Mouse (Mus musculus) regulatory T cell (primary cell): ENCODE measurements around the gene Gopc.

Source experiments
- in situ Hi-C: fragments of 300-600 bp; cut with MboI, MseI; formaldehyde crosslinking; loops from one replicate; pipeline ENCODE4 v1.15.1; 2025; ENCODE audit warnings: high pct_unique_total_duplicates

Gene Gopc

DNA sequence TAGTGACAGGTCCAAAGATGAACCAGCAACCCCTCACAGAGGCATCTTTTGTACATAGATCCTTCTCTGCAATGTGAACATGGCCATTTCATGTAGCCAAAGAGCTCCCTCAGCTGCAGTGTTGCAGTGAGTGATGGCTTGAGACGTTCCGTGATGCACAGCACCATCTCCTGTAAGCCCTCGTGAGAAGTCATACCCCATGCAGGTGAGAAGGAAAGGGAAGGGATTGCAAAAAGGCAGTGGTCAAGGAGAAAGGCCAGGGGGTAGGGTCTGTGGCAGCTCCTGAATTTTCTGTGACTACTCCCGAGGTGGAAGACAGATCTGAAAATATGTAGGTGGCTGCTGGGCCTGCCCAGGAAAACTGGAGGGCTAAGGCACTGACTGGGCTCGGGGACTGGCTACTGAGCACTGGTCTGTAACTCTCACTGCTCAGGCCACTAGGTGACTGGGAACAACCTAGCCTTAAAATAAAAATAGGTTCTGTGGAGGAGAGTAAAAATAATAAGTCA lies 7.1 kb upstream of the Gopc start, which contains the start of gene Nepn:
Gene Nepn, plus strand, starts transcription at position 51 of the 509 bp plus-strand sequence.
- in situ Hi-C loops = loop anchor here (10.0 kb wide), 1 partner anchor 834 kb away; no protein-coding TSS in a partner anchor

DNA sequence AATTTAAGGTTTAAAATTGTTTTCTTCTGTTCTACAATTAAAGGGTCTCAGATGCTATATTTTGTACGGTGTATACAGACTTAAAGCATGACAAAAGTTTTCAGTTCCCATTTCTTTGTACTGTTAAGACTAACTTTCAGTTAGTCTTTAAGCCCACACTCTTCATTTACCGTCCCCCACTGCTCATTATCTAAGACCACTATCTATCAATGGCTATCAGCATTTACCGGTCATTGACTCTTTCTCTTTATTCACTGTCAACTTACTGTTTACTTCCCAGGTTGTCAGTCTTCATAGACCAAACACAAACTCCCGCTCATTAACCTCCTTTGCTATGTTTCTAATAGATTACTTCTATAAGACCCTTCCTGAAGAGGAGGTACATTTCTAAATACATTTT lies 5.3 kb upstream of the Gopc start:
- in situ Hi-C loops = loop anchor here (10.0 kb wide), 1 partner anchor 832 kb away; no protein-coding TSS in a partner anchor

DNA sequence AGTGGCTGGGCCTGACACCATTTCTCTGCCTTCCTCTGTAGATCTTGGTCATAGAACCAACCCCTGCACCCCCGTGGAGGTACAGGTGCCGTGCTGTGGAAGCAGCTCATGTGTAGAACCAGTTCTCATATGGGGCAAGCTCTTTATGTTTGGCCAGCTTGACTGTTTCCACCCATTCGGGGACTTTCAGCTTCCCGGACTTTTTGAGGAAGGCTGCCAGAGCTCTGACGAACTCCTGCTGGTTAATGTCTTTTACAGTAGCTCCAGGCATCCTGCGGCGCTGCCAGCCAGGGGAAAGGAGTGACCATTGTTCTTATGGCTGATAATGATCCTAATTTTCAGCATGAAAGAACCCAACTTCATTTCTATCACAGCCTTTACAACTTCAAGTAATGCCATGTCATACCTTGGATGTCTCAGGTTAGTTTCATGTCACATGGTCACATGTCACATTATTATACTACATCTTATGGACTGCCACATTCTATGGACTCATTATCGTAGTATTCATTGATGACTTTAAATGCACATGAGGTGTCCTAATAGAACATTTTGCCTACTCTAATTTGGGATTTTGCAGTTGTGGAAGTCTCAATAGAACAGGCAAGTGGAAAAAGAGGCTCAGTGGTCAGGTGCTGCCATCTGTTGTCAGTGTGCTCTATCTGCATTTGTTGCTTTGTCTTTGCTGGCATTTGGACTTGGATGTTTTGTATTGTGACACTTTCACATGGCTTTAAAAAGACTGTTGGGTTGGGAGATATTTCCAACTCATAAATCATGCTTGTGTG lies 3.1 kb upstream of the Gopc start:
- in situ Hi-C loops = loop anchor here (5.0 to 10.0 kb wide), 2 partner anchors 32 to 830 kb away; partner anchors contain the start of gene Nus1

DNA sequence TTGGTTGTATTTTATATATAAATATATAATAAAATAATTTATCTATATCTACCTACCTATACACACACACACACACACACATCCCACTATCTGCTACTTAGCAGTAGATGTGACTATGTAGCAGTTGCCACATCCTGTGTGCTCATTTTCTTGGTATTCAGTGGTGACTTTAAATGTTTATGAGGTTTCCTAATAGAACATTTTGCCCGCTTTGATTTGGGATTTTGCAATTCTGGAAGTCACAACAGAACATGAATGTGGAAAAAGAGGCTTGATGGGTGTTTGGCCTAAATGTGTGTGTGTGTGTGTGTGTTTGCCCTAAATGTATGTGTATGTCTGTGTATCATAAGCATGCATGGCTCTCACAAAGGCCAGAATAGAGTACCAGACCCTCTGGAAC lies 1.6 kb upstream of the Gopc start:
- in situ Hi-C loops = loop anchor here (5.0 to 10.0 kb wide), 2 partner anchors 34 to 829 kb away; partner anchors contain the start of gene Nus1

DNA sequence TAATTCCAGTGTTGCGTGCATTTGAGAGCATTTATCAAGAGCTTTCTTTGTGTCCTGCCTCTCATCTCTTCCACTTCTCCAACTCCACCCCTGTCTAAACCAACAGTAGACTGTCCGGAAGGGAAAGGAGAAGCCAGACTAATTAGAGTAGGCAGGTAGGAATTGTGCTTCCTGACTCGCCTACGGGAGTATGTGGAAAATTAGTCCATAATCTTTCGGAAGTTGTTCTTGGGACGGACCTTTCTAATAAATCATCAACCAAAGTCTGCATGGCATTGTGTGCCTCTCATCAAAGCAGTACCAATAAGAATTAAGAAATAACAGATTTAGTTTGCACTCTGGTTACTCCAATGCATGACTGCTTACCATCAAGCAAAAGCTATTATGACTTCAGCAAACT lies 1.1 kb upstream of the Gopc start:
- in situ Hi-C loops = loop anchor here (5.0 to 10.0 kb wide), 2 partner anchors 34 to 828 kb away; partner anchors contain the start of gene Nus1

DNA sequence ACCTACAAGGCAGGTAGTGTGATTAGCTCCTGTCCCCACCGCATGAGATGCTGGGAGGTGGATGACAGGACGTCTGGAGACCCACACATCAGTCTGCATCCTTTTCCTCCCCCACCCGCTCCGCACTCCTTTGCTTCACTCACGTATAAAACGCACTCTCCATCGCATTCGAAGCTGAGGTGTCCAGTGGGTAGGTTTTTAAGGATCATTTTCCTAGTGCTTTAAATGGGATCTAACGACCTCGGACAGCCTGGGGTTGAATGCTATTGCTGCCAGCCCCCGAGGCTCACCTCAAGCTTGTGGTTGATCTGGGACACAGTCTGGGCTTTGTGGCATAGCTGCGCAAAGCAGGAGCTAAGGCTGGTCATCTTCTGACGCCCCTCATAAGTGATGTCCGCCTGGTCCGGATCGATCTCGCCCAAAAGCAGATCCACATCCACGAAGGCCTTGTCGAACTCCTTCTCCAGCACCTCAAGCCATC lies 563 bp downstream of the Gopc start:
- in situ Hi-C loops = loop anchor here (5.0 to 10.0 kb wide), 2 partner anchors 36 to 827 kb away; partner anchors contain the start of gene Nus1

DNA sequence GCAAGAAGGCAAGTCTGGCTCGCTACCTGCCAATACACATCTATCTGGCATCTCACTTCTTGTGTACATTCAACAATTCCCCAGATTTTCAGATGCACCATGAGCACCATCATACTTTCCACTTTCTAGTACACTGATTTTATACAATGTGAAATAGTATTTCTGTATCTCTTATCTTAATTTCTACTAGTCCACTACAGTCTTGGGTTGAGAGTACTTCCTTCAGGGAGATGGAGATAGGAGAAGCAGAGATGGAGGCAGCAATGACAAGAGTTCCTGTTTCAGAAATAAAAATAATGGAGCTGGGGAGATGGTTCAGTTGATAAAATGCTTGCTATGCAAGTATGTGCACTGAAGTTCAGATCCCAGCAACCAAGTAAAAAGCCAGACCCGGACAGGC lies 4.1 kb downstream of the Gopc start:
- in situ Hi-C loops = loop anchor here (5.0 kb wide), 1 partner anchor 146 kb away; the partner anchor contains the start of gene Dcbld1

DNA sequence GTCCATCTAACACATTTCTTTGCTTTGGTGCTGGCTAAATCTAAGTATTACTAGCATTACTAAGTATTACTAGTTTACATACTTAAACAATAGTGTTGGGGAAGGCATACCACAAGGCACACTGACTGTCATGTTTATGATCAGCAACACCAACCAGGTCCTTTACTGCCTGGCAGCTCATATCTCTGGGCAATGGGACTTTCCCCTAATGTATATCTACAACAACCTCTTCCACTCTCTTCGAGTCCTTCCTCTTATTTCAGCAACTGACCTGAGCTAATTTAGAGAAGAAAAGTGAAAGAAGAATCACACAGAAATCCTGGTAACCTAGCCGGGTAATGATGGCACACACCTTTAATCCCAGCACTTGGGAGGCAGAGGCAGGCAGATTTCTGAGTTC lies 5.5 kb downstream of the Gopc start:
- in situ Hi-C loops = loop anchor here (5.0 kb wide), 1 partner anchor 144 kb away; the partner anchor contains the start of gene Dcbld1

DNA sequence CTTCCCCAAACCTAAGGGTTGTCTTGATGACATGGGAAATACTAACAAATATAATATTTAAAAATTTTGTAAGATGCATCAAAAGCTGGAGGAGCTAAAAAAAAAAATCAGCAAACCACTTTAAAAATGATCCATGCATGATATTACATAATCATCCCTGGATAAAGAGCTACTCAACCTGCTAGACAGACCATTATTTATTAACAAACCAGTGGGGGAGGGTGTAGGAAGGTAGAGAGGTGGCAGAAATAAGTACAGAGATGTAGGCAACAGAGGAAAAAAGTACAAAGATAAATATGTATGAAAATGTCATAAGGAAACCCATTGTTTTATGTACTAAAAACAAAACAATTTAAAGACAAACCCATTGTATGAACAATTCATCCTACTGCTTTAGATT lies 7.3 kb downstream of the Gopc start:
- in situ Hi-C loops = loop anchor here (5.0 kb wide), 1 partner anchor 142 kb away; the partner anchor contains the start of gene Dcbld1

DNA sequence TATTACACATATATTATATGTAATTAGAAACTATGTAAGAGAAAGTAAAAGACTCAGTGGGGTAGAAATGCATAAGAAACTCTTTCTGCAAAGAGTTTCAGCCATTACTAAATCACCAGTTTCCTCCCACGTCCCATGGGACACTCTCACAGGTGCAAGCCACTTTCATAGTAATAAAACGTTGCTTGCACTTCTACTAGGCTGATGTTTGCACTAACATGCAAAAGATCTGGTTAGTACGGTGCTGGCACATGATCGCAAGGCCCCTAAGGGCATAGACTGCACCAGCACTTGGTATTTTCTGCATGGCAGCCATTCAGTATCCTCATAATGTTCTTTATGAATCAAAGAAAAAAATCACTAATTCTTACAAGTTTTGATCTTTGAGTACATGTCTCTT lies 8.1 kb downstream of the Gopc start:
- in situ Hi-C loops = no loop called here

DNA sequence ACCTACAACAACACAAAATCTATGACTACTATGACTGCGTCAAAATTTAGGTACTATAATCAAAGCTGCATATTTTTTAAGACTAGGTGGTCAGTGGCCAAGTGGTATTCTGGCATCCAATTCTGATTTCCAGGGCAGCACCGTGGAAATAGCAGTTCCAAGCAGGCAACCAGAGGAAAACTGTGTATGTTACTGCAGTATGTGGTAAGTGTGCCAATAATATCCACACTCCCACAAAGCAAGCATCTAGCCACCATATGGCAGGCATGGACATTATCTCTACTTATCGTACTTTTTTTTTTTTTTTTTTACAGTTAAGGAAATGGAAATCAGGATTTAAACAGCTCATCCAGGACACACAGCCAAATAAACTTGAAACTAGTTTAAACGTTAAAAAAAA lies 13.5 kb downstream of the Gopc start:
- in situ Hi-C loops = no loop called here

DNA sequence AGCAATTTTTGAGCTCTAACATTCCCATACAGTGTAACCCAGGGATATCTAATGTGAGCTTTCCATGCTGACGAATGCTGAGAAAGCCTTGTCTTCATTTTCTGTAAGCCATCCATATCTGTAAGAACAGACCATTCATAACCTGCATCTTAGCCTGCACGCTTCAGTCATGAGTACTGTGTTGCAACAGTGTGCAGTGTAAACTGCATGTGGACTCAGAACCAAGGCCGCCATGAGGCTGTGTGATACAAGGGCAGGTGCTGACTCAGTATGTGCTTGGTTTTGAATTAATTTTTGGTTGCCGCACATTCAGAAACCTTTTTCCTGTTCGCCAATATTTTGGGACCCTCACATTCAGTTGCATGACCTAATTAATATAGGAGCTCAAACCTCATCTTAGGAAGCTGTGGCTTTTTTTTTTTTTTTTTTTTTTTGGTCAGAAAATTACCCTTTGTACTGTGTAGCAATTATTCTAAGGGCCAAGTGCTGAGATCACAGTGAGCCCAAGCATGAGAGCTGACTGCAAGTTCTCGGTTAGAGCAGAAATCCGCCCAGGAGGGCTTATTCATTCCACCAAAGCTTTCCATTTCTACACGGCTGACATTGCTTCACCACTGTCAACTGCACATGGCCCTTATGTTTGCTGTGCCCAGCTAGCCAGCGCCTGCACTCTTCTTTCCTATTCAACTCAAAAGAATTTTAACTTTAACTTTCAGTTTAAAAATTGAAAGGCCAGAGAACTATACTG lies 20.9 kb downstream of the Gopc start:
- in situ Hi-C loops = no loop called here

DNA sequence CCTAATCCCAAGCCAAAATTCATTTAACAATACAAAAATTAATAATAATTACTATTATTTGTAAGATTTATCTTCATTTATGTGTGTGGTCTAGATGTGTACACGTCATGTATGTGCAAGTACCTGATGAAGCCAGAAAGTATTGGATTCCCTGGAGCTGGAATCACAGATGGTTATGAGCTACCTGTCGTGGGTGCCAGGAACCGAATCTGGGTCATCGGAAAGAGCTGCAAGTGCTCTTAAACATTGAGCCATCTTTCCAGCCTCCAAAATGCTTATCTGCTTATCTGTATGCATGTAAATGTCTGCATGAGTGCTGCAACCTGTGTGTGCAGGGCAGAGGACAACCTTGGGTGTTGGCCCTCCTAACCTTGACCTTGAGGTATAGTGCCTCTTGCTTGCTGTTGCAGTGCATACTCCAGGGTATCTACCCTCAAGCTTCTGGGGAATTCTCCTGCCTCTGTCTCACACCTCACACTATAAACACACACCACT lies 21.6 kb downstream of the Gopc start:
- in situ Hi-C loops = no loop called here

DNA sequence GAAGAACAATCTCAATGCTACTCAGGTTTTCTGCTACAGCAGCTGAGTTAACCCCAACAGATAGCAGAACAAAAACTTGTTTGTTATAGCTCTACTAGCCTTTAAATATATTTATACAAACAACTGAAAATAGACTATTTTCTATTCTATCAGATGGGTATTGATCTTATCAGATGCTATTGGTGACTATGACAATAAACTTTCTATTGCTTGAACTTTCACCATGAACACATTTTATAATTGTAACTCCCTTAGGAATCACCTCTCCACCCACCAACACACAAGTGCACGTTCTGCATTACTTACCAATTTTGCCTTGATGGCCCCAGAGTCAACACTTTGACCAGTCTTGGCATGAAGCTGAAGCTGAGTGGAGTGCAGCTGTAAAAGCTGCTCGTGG lies 23.5 kb downstream of the Gopc start, which contains the start of gene Gm26741:
Gene Gm26741, plus strand, starts transcription at position 301 of the 400 bp plus-strand sequence.
- in situ Hi-C loops = no loop called here

DNA sequence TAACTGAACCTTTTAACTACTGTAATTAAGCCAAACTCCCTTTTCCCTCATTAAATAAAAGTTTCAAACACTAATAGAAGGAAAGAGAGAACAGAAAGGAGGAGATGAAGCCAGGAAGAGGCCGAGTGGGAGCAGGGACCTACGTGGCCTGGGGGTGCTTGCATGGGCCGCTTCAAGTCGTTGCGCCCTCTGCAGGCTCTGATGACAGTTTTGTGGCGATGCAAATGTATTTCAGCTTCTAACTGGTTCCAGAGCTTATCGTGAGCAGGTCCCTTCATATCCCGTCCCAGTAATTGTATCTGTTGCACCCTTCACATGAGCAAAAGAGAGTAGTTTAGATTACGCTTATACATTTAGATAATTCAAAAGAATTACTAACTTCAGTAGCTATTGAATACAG lies 28.7 kb downstream of the Gopc start:
- in situ Hi-C loops = no loop called here

DNA sequence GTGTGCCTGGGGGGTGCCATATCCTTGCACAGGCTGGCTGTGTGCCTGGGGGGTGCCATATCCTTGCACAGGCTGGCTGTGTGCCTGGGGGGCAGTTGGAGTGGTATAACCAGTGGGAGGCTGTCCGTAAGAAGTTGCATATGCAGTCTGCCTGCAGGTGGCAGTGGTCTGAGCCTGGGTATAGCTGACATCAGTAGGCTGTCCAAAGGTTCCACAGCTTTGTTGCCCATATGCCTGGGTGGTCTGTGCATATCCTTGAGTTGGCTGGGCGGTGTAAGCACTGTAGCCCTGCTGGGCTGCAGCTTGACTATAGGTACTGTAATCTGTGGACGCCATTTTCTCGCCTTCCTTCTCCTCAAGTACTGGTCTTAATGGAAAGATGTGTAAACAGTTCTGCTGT lies 38.6 kb downstream of the Gopc start:
- in situ Hi-C loops = loop anchor here (25.0 kb wide), 1 partner anchor 556 kb away; no protein-coding TSS in a partner anchor

DNA sequence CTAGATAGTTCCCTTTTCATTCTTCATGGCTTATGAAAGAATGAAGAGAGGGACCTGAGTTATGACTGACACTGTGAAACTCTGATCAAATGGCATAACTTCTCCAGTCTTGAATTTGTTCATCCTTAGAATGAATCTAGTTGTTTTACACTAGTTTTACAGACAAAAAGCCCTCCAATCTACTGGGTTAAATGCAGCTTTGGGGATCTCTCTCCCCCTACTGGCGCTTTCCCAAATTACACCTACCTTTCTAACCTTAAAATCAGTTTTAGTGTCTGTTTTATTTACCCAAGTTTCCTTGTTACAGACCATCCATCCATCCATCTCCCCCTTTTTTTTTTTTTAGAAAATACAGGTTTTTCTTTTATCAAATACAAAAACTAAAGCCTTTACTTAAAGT lies 50.9 kb downstream of the Gopc start:
- in situ Hi-C loops = loop anchor here (25.0 kb wide), 1 partner anchor 544 kb away; no protein-coding TSS in a partner anchor

DNA sequence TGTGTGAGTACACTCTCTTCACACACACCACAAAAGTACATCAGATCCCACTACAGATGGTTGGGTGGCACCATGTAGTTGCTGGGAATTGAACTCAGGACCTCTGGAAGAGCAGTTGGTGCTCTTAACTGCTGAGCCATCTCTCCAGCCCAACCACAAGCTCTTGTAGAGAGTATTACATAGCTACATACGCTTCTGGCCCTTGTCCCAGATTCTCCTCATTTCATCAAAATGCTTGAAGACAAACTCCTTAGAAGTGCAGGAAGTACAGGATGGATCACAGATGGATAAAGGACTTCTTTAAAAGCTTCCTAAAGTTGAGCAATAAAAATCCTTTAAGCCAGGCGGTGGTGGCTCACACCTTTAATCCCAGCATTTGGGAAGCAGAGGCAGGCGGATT lies 60.0 kb downstream of the Gopc start:
- in situ Hi-C loops = no loop called here

DNA sequence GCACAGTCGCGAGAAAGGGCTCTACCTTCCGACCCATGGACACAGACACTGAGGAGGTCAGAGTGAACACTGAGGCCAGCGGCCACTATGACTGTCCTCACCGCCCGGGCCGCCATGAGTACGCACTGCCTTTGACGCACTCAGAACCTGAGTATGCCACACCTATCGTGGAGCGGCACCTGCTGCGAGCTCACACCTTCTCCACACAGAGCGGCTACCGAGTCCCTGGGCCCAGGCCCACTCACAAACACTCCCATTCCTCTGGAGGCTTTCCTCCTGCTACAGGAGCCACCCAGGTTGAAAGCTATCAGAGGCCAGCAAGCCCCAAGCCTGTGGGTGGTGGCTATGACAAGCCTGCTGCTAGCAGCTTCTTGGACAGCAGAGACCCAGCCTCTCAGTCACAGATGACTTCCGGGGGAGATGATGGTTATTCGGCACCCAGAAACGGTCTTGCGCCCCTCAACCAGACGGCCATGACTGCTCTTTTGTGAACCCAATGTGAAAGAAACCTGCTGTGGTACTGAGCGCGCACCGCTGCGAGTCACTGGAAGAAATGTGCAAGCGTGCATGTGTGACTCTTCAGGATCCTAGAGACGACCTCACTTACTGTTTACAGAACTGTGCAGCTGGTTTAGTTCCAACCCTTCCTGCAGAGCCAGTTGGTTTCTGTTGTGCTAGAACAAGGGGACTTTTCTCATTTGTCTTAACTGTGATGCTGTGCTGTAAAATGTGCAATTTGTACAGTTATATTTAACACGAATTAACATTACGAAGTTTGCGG lies 62.2 kb downstream of the Gopc start:
- in situ Hi-C loops = no loop called here

DNA sequence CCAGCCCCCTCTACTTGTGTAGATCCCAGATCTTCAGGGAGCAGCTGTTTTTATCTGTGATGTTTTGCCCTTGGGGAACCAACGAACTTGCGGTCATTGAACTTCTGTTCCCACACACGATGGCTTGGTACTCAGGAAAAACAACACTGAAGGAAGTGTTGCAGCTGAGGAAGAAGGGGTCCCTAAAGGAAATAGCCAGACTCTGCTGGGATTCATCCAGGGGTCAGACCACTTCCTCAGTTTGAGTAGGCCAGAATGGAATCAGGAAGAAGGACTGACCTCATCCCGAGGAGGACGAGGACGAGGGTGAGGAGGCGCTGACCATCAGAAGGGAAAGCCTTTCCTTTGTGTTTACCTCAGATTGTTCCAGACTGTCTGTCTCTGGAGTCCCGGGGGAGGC lies 72.7 kb downstream of the Gopc start:
- in situ Hi-C loops = no loop called here

DNA sequence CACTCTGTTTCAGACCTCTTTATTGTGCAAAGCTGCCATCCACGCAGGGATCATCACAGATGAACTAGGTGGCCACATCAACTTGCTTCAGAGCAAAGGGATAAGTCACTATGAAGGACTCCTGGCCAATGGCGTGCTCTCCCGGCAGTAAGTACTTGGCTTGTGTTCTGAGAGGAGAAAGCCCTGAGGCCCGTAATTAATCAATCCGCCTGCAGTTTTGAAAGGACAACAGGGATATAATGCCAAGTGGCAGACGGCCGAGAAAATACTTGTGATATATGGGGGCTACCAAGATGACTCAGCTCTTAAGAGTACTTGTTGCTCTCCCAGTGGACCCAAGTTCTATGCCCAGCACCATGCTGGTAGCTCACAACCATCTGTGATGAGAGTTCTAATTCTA lies 77.3 kb downstream of the Gopc start:
- in situ Hi-C loops = no loop called here
